Mouse (Mus musculus) thymus, postnatal 36 days (tissue): ENCODE data around the gene Hmgb4.

Experiments
- DNase-seq, 2 experiments: peaks; one replicate each; pipeline ENCODE4 v3.0.0; 2022; ENCODE audit warnings: mixed read lengths in 2 of 2

Gene Hmgb4

GRCm38 (mm10) chr4:128217991-128218595, 42.7 kb downstream of the Hmgb4 start:
- DNase-seq, result no peak
